Mouse (Mus musculus) gastrocnemius, adult 18-20 months (tissue): Measurements from ENCODE around the gene Ace3. TPM values are rescaled to one million over a fixed set of nuclear protein-coding genes. Genes with fewer than 3 reads are reported as not detected.

ENCODE experiments used
- DNase-seq: peaks from one replicate; pipeline ENCODE4 v3.0.0; 2021; ENCODE audit warnings: low spot score
- long read RNA-seq, 2 experiments: library from polyadenylated mRNA; stranded (forward); transcript quantifications; one replicate each; pipeline ENCODE4 v2.0.0; 2021
- total RNA-seq, 2 experiments: library from RNA; stranded (reverse); gene quantifications; 2 replicates each; pipeline ENCODE4 v1.2.3; 2021

Gene Ace3
- total RNA-seq, result not detected
- long read RNA-seq, experiment 1, result 0 reads
- long read RNA-seq, experiment 2, result 0 reads

DNA sequence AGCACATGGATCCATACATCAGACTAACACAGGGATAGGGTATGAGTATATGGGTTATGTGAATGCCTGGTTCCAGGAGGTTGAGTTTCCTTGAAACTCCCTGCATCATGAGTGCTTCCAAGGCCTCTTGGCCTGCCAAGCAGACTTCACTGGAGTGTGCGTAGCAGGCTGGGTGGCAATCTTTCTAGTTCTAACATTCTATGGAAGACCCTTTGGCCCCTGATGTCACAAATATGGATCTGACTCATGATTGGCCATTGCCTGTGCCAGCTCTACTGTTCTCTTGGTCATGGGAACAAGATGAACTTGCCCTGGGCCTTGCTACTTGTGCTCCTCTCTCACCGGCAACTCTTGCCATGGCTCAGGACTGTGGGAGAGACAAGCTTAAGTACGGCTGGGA is at the start of gene Ace3:
Gene Ace3, plus strand, starts transcription at position 301 of the 400 bp plus-strand sequence.
- DNase-seq, result no peak

DNA sequence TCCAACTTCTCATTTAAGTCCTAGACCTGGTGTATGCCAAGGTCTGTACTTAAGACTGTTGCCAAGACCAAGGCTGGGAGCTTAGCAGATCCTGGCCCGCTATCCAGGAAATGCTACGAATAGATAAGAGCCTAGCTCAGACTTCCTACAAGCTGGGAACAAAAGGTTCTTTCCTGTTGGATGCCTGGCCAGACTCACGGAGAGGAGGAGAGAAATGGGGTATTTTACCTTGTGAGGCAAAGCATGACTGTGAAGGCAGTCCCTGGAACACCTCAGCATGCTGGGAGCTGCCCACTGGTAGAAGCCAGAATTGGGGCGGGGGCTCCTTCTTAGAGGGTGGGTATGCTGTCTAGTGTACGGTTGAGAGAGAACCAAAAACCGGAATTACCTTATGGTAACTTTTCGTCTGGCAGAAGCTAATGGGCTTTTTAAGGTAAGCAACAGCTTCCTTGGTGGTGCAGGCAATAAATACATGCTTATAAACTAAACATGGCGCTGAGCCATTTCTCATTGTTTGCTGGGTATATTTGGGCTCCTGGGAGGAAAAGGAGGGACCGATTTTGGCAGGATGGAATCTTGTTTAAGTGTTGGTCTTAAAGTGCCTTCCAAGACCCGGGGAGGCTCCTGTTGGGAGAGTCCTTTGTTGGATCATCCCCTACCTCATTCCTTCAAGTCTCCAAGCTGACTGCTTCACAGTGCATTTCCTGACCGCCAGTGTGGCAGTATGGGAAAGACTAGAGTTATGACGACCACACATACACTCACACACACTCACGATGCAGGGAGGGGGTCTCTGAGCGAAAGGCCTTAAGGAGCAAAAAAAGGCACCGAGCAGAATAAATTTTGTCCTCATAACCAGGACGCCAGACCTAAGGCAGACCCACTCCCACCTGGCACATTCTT is 49.5 kb upstream of the Ace3 start:
- DNase-seq, result peak; percentile 38

DNA sequence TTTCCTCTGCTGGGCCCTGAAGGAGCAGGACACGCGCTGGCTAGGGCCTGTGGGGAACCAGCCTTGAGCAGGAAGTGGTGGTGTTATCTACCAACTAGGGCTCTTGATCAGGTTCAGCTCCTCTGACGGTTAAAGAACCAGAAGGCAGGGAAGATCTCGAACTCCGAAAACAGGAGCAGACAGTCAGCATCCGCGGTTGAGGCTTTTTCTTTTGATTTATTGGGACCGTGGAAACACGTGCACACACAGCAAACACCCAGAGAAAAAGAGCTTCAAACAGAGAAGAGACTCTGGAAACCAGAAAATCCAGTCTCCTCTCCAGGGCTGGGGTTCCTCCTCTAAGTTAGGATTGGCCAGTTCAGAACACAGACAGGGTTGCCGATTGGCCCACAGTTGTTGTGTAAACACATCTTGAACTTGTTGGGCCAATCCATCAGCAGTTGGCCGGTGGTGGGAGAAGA is 47.8 kb upstream of the Ace3 start:
- no peak for DNase-seq

DNA sequence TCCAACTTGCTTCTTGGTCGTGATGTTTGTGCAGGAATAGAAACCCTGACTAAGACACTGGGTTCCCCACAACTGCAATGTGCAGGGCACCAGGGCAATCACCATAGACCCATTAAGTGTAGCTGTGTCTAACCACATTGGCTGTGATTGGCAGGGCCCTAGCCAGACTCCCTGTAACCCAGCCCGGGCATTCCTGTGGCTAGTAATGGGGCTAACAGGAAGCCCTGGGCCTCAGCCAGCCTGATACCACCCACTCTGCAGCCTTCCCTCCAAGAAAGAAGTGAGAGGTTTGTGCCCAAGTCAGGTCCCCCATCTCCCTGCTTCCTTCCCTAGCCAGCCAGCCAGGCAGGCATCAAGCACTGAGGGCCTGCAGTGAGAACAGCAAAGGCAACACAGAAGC is 46.2 kb upstream of the Ace3 start:
- no peak for DNase-seq

DNA sequence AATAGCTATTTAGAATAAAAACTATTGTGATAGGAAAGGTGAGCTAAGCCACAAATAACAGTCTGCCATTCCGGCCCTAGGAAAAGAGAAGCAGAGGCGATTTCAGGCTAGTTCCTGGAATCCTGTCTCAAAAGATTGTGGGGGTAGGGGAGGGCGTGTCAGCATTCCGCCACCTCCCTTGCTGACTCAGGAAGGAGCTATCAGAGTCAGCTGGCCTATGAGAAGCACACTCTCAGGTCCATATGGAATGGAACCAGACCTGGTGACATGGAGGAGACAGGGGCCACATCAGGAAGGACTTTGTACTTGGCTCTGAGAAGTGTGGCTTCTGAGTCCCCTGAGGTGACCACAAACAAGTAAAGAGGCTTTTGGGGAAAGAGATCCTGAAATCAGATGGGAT is 44.0 kb upstream of the Ace3 start:
- no peak for DNase-seq

DNA sequence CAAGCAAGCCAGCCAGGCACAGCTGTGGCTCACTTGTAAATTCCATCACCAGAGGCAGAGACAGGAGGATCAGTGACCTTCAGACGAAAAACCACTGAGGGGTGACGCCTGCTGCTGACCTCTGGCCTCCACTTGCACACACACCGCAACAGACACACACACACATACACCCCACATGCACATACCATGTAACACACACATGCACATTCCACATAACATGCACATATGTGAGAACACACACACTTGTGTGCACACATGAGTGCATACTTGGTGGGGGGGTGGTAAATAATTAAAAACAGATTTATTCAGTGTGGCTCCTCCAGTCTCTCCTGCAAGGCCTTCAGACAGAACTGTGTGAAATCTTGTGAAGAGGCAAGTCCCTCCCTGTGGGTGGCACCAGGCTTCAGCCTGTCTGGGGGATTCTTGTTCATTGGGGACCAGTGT is 42.9 kb upstream of the Ace3 start:
- DNase-seq, result no peak

DNA sequence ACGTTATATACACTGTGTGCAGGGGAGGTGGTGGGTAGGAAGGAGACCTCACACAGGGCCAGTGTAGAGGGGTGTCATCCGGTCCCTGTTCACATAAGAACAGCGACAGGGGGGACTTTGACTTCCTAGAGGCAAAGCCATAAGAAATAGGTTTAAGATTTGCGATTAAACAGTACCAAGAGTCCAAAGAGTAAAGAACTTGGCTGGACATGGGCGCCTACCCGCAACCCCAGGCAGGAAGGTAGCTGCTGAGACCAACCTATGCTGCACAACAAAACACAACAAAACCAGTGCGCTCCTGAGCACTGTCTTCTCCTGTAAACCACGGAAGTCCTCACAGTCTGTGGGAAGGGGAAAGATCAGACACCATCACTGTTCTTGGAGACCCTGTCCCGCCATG is 42.4 kb upstream of the Ace3 start:
- no peak for DNase-seq

DNA sequence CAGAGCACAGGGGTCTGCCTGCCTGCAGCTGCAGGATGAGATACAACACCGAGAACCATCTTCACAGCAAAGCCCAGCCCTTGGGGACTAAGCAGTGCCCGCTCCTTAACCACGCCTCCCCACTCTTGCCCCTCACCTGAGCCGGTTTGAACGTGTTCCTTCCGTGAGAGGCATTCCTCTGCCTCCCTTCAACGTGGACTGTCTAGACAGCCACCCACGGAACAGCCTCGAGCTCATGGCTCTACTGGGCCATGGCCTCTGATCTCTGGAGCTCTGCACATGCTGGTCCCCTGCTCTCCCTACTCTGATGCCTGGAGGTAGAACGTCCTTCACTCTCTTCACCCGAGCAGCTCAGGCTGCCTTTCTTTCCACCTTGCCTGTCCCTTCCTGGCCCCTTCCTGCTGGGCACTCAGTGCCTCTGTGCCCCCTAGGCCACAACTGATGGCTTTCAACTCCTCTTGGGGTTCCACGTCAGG is 41.5 kb upstream of the Ace3 start, which contains the start of gene Cyb561:
Gene Cyb561, minus strand, starts transcription at position 426 of the 476 bp plus-strand sequence.
- no peak for DNase-seq

DNA sequence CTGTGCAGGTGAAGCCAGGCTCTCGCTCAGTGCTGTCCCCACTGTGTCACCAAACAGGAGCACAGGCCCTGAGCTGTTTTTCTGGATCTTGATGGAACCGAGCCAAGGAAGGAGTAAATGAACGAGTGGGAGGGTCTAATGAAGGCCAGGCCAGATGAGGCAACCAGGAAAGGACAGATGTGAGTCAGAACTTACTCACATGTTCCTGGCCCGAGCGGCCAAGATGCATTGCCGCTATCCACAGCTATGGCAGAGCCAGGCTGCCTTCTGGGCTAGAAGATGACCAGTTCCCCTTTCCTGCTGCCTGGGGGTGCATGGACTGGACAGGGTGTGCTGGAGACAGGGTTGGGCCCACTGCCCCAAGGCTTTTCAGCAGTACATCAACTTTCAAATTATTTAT is 41.1 kb upstream of the Ace3 start:
- peak; percentile 69 for DNase-seq

DNA sequence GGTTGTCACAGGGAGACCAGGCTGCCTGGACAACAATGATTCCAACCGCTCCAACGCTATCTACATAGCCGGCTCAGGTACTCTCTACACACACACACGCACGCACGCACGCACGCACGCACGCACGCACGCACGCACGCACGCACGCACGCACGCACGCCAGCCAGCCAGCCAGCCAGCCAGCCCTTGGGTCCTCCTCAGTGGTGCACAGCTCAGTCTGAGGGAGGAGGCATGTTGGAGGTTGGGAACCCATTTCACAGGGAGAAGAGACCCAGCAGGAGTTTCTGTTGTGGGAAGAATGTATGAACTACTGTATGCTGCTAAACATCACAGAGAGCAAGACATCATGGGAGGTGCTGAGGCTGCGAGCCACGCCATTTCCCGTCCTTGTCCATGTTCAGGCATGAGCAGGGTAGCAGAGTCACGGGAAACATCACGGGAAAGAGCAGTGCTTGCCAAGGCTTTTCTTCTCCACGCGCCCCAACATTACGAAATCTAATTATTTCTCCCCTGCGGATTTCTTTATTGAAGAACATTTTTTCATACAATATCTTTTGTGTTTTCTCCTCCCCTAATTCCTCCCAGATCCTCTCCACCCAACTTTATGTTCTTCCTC is 38.6 kb upstream of the Ace3 start:
- DNase-seq, result peak; percentile 40

DNA sequence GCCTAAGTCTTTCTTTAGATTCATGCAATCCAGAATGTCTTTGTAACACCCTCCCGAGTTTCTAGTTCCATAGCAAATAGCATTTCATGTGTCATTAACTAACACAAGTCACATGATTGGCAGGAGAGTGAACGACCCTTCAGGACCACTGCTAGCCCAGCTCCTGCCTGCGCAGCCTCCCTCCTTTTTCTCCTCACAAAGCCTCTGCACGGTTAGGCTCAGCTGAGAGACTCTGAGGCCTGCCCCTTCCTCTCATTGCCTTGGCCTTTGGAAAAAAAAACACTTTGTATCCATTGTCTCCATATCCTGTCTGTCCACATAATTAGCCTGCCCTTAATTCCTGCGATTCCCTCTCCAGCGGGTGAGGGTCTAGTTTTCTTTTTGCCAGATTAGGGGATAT is 37.0 kb upstream of the Ace3 start:
- DNase-seq, result no peak

DNA sequence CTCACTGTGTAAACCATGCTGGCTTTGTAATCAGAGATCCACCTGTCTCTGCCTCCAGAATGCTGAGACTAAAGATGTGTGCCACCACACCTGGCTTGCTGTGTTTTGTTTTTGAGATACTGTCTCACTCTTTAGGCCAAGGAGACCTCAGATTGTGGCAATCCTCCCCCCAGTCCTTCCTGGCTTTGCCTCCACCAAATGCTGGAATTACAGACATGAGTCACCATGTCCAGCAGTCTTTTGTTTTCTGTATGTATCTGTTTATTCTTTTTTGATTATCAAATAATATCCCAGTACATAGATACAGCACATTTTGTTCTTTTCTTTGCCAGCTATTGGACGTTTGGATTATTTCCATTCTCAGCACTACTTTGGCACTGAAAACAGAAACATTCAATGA is 35.9 kb upstream of the Ace3 start:
- DNase-seq, result no peak

DNA sequence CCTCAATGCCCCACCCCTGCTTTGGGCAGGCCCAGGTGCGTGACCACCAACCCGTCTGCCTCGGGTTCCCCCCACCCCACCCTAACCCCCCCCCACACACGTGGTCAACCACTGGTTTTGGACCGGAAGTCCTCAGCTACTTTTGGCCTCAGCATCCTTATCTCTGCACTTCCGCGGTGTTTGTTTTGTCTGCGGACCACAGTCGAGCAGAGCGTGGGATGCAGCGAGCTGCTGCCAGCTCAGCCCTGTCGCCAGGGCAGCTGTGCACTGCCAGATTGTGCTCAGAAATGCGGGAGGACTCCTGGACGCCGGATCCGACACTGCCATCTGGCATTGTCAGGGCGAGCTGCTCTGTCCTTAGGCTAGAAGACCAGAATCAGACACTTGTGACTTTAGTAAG is 35.1 kb upstream of the Ace3 start:
- no peak for DNase-seq

DNA sequence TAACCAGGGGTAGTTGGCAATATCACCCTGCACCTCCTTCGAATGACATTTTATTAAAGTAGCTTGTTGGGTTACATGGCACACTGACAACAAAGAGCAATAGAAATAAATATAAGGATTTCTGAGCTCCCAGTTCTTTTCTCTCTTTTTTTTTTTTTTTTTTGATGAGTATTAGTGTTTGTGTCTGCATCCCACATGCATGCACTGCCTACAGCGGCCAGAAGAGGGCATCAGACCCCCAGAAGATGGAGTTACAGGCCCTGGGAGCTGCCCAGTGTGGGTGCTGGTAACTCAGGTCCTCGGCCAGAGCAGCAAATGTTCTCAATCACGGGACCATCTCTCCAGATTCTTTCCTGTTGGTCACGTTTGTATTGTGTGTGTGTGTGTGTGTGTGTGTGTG is 29.8 kb upstream of the Ace3 start:
- DNase-seq, result no peak

DNA sequence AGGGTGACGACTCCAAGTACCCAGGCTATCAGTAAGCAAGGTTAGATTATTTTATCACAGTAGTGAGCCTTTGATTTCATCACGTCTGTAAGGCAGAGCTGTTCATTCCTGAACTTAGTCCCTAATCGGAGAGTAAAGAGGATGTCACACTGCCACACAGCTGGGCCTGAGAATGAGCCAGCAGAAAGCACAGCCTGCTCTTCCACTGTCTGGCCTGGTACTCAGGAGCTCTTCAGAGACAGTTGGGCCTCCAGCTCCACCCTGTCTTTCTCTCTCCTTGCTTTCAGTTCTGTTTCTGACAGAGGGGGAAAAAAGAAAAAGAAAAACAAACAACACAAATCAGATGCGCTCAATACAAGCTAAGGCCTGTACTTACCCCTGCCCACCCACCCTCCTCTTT is 28.2 kb upstream of the Ace3 start:
- DNase-seq, result no peak

DNA sequence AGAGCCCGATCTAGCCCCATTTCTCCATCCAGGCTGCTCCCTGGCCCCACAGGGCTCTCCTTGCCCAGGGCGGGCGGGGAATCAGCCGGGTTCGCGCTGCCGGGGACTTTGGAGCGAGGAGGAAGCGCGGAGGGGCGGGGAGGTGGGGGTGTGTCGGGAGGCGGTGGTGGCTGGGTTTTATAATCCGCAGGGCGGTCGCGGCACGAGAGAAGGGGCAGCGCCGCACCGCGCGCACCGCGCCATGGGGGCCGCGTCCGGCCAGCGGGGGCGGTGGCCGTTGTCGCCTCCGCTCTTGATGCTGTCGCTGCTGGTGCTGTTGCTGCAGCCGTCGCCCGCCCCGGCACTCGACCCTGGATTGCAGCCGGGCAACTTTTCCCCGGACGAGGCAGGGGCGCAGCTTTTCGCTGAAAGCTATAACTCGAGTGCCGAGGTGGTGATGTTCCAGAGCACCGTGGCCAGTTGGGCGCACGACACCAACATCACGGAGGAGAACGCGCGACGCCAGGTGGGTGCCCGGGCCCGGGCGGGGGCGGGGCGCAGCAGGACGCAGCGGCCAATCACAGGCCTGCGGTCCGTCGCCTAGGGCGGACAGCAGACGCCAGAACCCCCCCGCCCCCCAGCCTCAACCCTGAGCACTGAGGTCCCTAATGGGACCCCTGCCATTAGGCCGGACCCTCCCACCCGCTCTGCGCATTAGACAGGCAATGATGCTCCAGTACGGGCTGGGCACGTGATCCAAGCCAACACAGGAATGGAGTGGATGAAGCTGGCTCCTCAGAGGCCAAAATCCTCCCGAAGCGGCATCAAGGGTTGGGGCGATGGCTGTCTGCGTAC is 26.5 kb upstream of the Ace3 start, which contains the start of gene Ace:
Gene Ace, plus strand, starts transcription at position 205 of the 834 bp plus-strand sequence.
- peak; percentile 38 for DNase-seq

DNA sequence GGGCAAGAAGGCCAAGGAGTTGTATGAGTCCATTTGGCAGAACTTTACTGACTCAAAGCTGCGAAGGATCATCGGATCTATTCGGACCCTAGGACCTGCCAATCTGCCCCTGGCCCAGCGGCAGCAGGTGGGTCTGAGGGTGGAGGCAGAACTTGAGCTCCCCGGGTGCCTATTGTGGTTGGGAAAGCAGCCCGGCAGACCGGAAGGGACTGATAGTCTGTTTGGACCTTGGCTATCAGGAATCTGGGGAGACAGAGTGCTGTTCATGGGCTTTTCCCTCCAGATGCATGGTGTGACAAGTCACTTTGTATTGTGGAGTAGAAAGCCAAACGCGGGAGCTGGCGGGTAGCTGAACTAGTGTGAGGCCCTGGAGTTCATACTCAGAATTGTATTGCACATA is 25.5 kb upstream of the Ace3 start:
- no peak for DNase-seq

DNA sequence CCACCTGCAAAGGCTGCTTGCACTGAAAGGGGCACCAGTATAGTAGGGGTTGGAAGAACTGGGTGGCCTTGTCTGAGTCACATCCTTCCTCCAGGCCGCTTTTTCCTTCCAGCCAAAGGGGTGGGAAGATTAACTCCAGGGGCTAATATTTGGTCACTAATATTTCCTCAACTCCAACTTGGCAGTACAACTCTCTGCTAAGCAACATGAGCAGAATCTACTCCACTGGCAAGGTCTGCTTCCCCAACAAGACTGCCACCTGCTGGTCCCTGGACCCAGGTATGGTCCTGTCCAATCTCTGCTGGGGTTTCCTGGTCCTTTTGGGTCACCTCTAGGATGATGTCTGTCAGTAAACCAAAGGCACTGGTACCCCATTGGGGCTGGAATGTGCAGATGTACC is 25.0 kb upstream of the Ace3 start:
- DNase-seq, result peak; percentile 74

DNA sequence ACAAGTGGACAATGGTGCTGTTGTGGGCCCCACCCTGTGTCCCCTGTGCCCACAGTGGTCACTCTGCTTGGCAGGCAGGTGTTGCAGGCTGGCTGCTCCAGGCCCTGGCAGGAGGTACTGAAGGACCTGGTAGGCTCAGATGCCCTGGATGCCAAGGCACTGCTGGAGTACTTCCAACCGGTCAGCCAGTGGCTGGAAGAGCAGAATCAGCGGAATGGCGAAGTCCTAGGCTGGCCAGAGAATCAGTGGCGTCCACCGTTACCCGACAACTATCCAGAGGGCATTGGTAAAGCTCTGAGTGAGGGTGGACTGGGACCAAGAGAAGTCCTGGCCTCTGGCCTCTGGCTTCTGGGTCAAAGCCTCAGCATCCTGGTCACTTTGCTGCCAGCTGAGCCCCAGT is 19.9 kb upstream of the Ace3 start:
- peak; percentile 29 for DNase-seq

DNA sequence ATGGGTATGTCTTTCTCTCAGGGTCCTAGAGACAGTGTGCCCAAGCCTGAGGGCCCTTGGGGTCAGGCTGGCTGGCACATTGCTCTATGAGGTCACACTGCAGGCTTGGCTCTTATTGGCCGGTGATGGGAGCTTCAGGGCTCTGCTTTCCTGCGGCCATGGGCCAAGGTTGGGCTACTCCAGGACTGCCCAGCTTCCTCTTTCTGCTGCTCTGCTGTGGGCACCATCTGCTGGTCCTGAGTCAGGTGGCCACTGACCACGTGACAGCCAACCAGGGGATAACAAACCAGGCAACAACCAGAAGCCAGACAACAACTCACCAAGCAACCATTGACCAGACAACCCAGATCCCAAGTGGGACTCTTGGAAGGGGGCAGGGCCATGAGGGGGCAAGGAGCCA is 19.4 kb upstream of the Ace3 start:
- DNase-seq, result no peak

DNA sequence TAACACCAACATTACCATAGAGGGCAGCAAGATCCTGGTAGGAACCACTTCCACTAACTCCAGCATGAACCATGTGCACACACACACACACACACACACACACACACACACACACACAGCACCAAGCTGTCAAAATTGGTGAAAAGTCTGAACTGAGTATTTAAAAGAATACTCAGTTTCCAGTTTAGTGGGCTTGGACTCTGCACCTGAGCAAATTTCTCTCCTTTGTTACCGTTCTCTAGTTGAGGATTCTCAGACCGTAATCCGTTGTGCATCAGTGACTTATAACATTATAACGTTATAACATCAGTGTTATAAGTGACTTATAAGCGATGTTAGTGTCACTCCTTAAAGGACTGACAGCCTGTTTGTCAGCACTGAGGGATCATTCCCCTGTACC is 18.8 kb upstream of the Ace3 start:
- no peak for DNase-seq

DNA sequence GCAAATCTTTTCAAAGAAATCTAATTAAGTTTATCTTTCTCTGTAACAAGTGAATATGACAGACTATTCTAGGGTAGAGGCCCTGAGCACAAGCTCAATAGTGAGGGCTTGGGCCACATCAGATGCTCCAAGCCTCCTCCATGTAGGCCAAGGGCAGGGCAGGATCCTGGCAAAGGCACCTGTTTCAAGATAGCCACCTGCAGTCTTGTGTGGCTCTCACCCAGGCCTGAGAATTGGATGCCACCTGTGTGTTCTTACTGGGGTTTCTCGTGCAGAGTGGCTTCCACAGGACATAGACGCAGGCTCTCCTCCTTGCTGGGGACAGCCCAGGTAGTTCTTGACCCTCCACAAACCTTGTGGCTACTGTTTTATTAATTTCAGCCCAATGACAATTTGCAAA is 16.2 kb upstream of the Ace3 start:
- no peak for DNase-seq
